Mouse (Mus musculus): Measurements from ENCODE around the gene Uspl1. TPM values are rescaled to one million over a fixed set of nuclear protein-coding genes. Genes with fewer than 3 reads are reported as not detected.

Uspl1 gene
- polyA plus RNA-seq, 1 experiment from 2014 or later: 15.5 TPM

- ATAC-seq (ENCODE audit: low FRiP score, low TSS enrichment): no peak
- no peak for DNase-seq (ENCODE audit: low spot score)
- H3K9ac ChIP-seq (ENCODE audit: low read length): no peak overlapping the region
- H3K9me3 ChIP-seq (ENCODE audit: control insufficient read depth, low read length): no peaks in the 10 kb centered on the region
- no peak overlapping the region for H3K27ac ChIP-seq (replicated peaks)
- 83% methylated on average over 7 of the region's 7 CpGs for WGBS
- TF ChIP-seq EP300 (optimal IDR thresholded peaks at IDR 0.05): no peak
- TF ChIP-seq CTCF (IDR thresholded peaks at IDR 0.05; ENCODE audit: low read depth): no peak
- H3K27me3 ChIP-seq (ENCODE audit: control insufficient read depth, insufficient read depth, low read length): no peaks in the 10 kb centered on the region
- H3K4me1 ChIP-seq (replicated peaks; ENCODE audit: control insufficient read depth, insufficient read depth): no peaks in the 10 kb centered on the region
- no peak overlapping the region for H3K4me3 ChIP-seq (ENCODE audit: low read depth, low read length)
- no peaks in the 10 kb centered on the region for H3K36me3 ChIP-seq (ENCODE audit: control insufficient read depth, insufficient read depth, low read length)
- H3K4me2 ChIP-seq (replicated peaks; ENCODE audit: low read depth): no peak overlapping the region
These were observed 9.6 kb upstream of the Uspl1 start for GRCm38 (mm10) chr5:149174527-149174926.

GRCm38 (mm10) chr5:149175736-149176135 is 8.4 kb upstream of the Uspl1 start:
- ATAC-seq (ENCODE audit: low FRiP score, low TSS enrichment) (no peak), DNase-seq (ENCODE audit: low spot score) (no peak)
- Histone ChIP-seq H3K9ac (ENCODE audit: low read length) (no peak overlapping the region), H3K4me2 (replicated peaks; ENCODE audit: low read depth) (no peak overlapping the region), H3K9me3 (ENCODE audit: control insufficient read depth, low read length) (no peaks in the 10 kb centered on the region), H3K4me3 (ENCODE audit: low read depth, low read length) (no peak overlapping the region), H3K27me3 (ENCODE audit: control insufficient read depth, insufficient read depth, low read length) (no peaks in the 10 kb centered on the region), H3K36me3 (ENCODE audit: control insufficient read depth, insufficient read depth, low read length) (no peaks in the 10 kb centered on the region), H3K4me1 (replicated peaks; ENCODE audit: control insufficient read depth, insufficient read depth) (no peaks in the 10 kb centered on the region), H3K27ac (replicated peaks) (no peak overlapping the region)
- 94% methylated on average over 6 of the region's 6 CpGs for WGBS
- TF ChIP-seq CTCF (IDR thresholded peaks at IDR 0.05; ENCODE audit: low read depth): no peak
- no peak for TF ChIP-seq EP300 (optimal IDR thresholded peaks at IDR 0.05)

- Histone ChIP-seq H3K9me3 (ENCODE audit: control insufficient read depth, low read length) (no peaks in the 10 kb centered on the region), H3K4me3 (ENCODE audit: low read depth, low read length) (no peak overlapping the region), H3K27me3 (ENCODE audit: control insufficient read depth, insufficient read depth, low read length) (no peaks in the 10 kb centered on the region), H3K4me1 (replicated peaks; ENCODE audit: control insufficient read depth, insufficient read depth) (no peaks in the 10 kb centered on the region), H3K27ac (replicated peaks) (no peak overlapping the region), H3K4me2 (replicated peaks; ENCODE audit: low read depth) (no peak overlapping the region), H3K36me3 (ENCODE audit: control insufficient read depth, insufficient read depth, low read length) (no peaks in the 10 kb centered on the region), H3K9ac (ENCODE audit: low read length) (no peak overlapping the region)
- DNase-seq (ENCODE audit: low spot score) (no peak), ATAC-seq (ENCODE audit: low FRiP score, low TSS enrichment) (no peak)
- no peak for TF ChIP-seq EP300 (optimal IDR thresholded peaks at IDR 0.05)
- no peak for TF ChIP-seq CTCF (IDR thresholded peaks at IDR 0.05; ENCODE audit: low read depth)
- 89% methylated on average over 5 of the region's 5 CpGs for WGBS
These were observed 6.1 kb upstream of the Uspl1 start for GRCm38 (mm10) chr5:149178095-149178494.

- no peak overlapping the region for H3K4me3 ChIP-seq (ENCODE audit: low read depth, low read length)
- ATAC-seq (ENCODE audit: low FRiP score, low TSS enrichment) (no peak), DNase-seq (ENCODE audit: low spot score) (no peak)
- WGBS: 82% methylated on average over 3 of the region's 3 CpGs
- no peak for TF ChIP-seq EP300 (optimal IDR thresholded peaks at IDR 0.05)
- no peak for TF ChIP-seq CTCF (IDR thresholded peaks at IDR 0.05; ENCODE audit: low read depth)
- no peaks in the 10 kb centered on the region for H3K9me3 ChIP-seq (ENCODE audit: control insufficient read depth, low read length)
- no peak overlapping the region for H3K4me2 ChIP-seq (replicated peaks; ENCODE audit: low read depth)
- H3K9ac ChIP-seq (ENCODE audit: low read length): no peak overlapping the region
- H3K4me1 ChIP-seq (replicated peaks; ENCODE audit: control insufficient read depth, insufficient read depth): no peaks in the 10 kb centered on the region
- H3K27ac ChIP-seq (replicated peaks): no peak overlapping the region
- H3K36me3 ChIP-seq (ENCODE audit: control insufficient read depth, insufficient read depth, low read length): no peaks in the 10 kb centered on the region
- no peaks in the 10 kb centered on the region for H3K27me3 ChIP-seq (ENCODE audit: control insufficient read depth, insufficient read depth, low read length)
These were observed 4.3 kb upstream of the Uspl1 start for GRCm38 (mm10) chr5:149179826-149180225.

GRCm38 (mm10) chr5:149182186-149182870 is 1.8 kb upstream of the Uspl1 start:
- Histone ChIP-seq H3K9ac (ENCODE audit: low read length) (no peak overlapping the region), H3K27ac (replicated peaks) (no peak overlapping the region), H3K4me1 (replicated peaks; ENCODE audit: control insufficient read depth, insufficient read depth) (no peaks in the 10 kb centered on the region), H3K36me3 (ENCODE audit: control insufficient read depth, insufficient read depth, low read length) (no peaks in the 10 kb centered on the region), H3K4me2 (replicated peaks; ENCODE audit: low read depth) (no peak overlapping the region), H3K9me3 (ENCODE audit: control insufficient read depth, low read length) (no peaks in the 10 kb centered on the region), H3K4me3 (ENCODE audit: low read depth, low read length) (no peak overlapping the region), H3K27me3 (ENCODE audit: control insufficient read depth, insufficient read depth, low read length) (no peaks in the 10 kb centered on the region)
- no peak for DNase-seq (ENCODE audit: low spot score)
- ATAC-seq (ENCODE audit: low FRiP score, low TSS enrichment): no peak
- WGBS: 80% methylated on average over 5 of the region's 5 CpGs
- no peak for TF ChIP-seq CTCF (IDR thresholded peaks at IDR 0.05; ENCODE audit: low read depth)
- no peak for TF ChIP-seq EP300 (optimal IDR thresholded peaks at IDR 0.05)

GRCm38 (mm10) chr5:149183122-149183521 is 1.0 kb upstream of the Uspl1 start:
- peak overlapping the region; percentile 88; the same call in 1 of the 2 replicates for H3K9ac ChIP-seq (ENCODE audit: low read length)
- H3K4me3 ChIP-seq (ENCODE audit: low read depth, low read length): peak overlapping the region; percentile 72

More at GRCm38 (mm10) chr5:149183122-149183521, 1.0 kb upstream of the Uspl1 start:
- Histone ChIP-seq H3K27ac (replicated peaks) (no peak overlapping the region; the same call in 1 of the 2 replicates), H3K9me3 (ENCODE audit: control insufficient read depth, low read length) (no peaks in the 10 kb centered on the region), H3K27me3 (ENCODE audit: control insufficient read depth, insufficient read depth, low read length) (no peaks in the 10 kb centered on the region), H3K36me3 (ENCODE audit: control insufficient read depth, insufficient read depth, low read length) (no peaks in the 10 kb centered on the region), H3K4me2 (replicated peaks; ENCODE audit: low read depth) (peak overlapping the region; percentile 64), H3K4me1 (replicated peaks; ENCODE audit: control insufficient read depth, insufficient read depth) (no peaks in the 10 kb centered on the region)
- ATAC-seq (ENCODE audit: low FRiP score, low TSS enrichment): no peak
- TF ChIP-seq EP300 (optimal IDR thresholded peaks at IDR 0.05) (no peak), CTCF (IDR thresholded peaks at IDR 0.05; ENCODE audit: low read depth) (no peak)
- 39% methylated on average over 1 of the region's 1 CpGs for WGBS
- DNase-seq (ENCODE audit: low spot score): no peak

Data from stomach, postnatal 0 days (tissue).